Mouse (Mus musculus): ENCODE measurements around the gene Psme1. TPM values are rescaled to one million over a fixed set of nuclear protein-coding genes. Genes with fewer than 3 reads are reported as not detected.

Psme1 gene
- polyA plus RNA-seq, 1 experiment, result not detected

GRCm38 (mm10) chr14:55551794-55552193 is 26.1 kb upstream of the Psme1 start:
- TF ChIP-seq POLR2A (IDR thresholded peaks at IDR 0.05; ENCODE audit: insufficient read depth, low read depth, low read length), result no peak
- no peak for TF ChIP-seq CTCF (IDR thresholded peaks at IDR 0.05; ENCODE audit: insufficient read depth, low read depth, low read length)
- Histone ChIP-seq H3K27ac (ENCODE audit: insufficient read depth, low read depth, low read length) (no peak overlapping the region), H3K4me3 (ENCODE audit: insufficient read depth, low read depth, low read length) (no peak overlapping the region), H3K4me1 (ENCODE audit: control insufficient read depth, insufficient read depth, low read length) (no peaks in the 10 kb centered on the region)
- WGBS, result 92% methylated on average over 8 of the region's 8 CpGs

GRCm38 (mm10) chr14:55554635-55555034 is 23.3 kb upstream of the Psme1 start:
- Histone ChIP-seq H3K27ac (ENCODE audit: insufficient read depth, low read depth, low read length) (peak overlapping the region; percentile 33; the same call in 1 of the 2 replicates), H3K4me1 (ENCODE audit: control insufficient read depth, insufficient read depth, low read length) (no peaks in the 10 kb centered on the region), H3K4me3 (ENCODE audit: insufficient read depth, low read depth, low read length) (no peak overlapping the region)
- TF ChIP-seq CTCF (IDR thresholded peaks at IDR 0.05; ENCODE audit: insufficient read depth, low read depth, low read length), result no peak
- no peak for TF ChIP-seq POLR2A (IDR thresholded peaks at IDR 0.05; ENCODE audit: insufficient read depth, low read depth, low read length)

- no peaks in the 10 kb centered on the region for H3K4me1 ChIP-seq (ENCODE audit: control insufficient read depth, insufficient read depth, low read length)
- H3K4me3 ChIP-seq (ENCODE audit: insufficient read depth, low read depth, low read length), result no peak overlapping the region
- 76% methylated on average over 3 of the region's 3 CpGs for WGBS
- no peak overlapping the region for H3K27ac ChIP-seq (ENCODE audit: insufficient read depth, low read depth, low read length)
- no peak for TF ChIP-seq CTCF (IDR thresholded peaks at IDR 0.05; ENCODE audit: insufficient read depth, low read depth, low read length)
- TF ChIP-seq POLR2A (IDR thresholded peaks at IDR 0.05; ENCODE audit: insufficient read depth, low read depth, low read length), result no peak
Observed at GRCm38 (mm10) chr14:55555788-55556187, 22.1 kb upstream of the Psme1 start.

GRCm38 (mm10) chr14:55557003-55557402 is 20.9 kb upstream of the Psme1 start:
- no peak overlapping the region for H3K27ac ChIP-seq (ENCODE audit: insufficient read depth, low read depth, low read length)
- H3K4me1 ChIP-seq (ENCODE audit: control insufficient read depth, insufficient read depth, low read length), result peaks cover 7% of the 10 kb centered on the region
- no peak overlapping the region for H3K4me3 ChIP-seq (ENCODE audit: insufficient read depth, low read depth, low read length)
- TF ChIP-seq CTCF (IDR thresholded peaks at IDR 0.05; ENCODE audit: insufficient read depth, low read depth, low read length) (peak; percentile 45; the same call in 1 of the 2 replicates), POLR2A (IDR thresholded peaks at IDR 0.05; ENCODE audit: insufficient read depth, low read depth, low read length) (no peak)
- WGBS, result 26% methylated on average over 5 of the region's 5 CpGs

- WGBS, result 93% methylated on average over 3 of the region's 3 CpGs
- H3K27ac ChIP-seq (ENCODE audit: insufficient read depth, low read depth, low read length), result no peak overlapping the region
- TF ChIP-seq CTCF (IDR thresholded peaks at IDR 0.05; ENCODE audit: insufficient read depth, low read depth, low read length) (no peak), POLR2A (IDR thresholded peaks at IDR 0.05; ENCODE audit: insufficient read depth, low read depth, low read length) (no peak)
Observed at GRCm38 (mm10) chr14:55557587-55557986, 20.3 kb upstream of the Psme1 start.

GRCm38 (mm10) chr14:55558740-55559448 is 19.0 kb upstream of the Psme1 start:
- H3K27ac ChIP-seq (ENCODE audit: insufficient read depth, low read depth, low read length), result no peak overlapping the region
- TF ChIP-seq POLR2A (IDR thresholded peaks at IDR 0.05; ENCODE audit: insufficient read depth, low read depth, low read length) (no peak), CTCF (IDR thresholded peaks at IDR 0.05; ENCODE audit: insufficient read depth, low read depth, low read length) (no peak)
- WGBS, result 47% methylated on average over 6 of the region's 6 CpGs
- peaks cover 8% of the 10 kb centered on the region for H3K4me1 ChIP-seq (ENCODE audit: control insufficient read depth, insufficient read depth, low read length)
- H3K4me3 ChIP-seq (ENCODE audit: insufficient read depth, low read depth, low read length), result no peak overlapping the region

More at GRCm38 (mm10) chr14:55557587-55557986, 20.3 kb upstream of the Psme1 start:
- H3K4me1 ChIP-seq (ENCODE audit: control insufficient read depth, insufficient read depth, low read length), result peaks cover 8% of the 10 kb centered on the region
- no peak overlapping the region for H3K4me3 ChIP-seq (ENCODE audit: insufficient read depth, low read depth, low read length)

GRCm38 (mm10) chr14:55559799-55560201 is 18.1 kb upstream of the Psme1 start, which contains the start of gene Dcaf11:
Gene Dcaf11 (plus strand): TSS chr14:55560006.
- WGBS, result under 1% methylated on average over 27 of the region's 27 CpGs
- Histone ChIP-seq H3K27ac (ENCODE audit: insufficient read depth, low read depth, low read length) (peak within 1 kb of the TSS; percentile 99), H3K4me3 (ENCODE audit: insufficient read depth, low read depth, low read length) (peak within 1 kb of the TSS; percentile 76), H3K4me1 (ENCODE audit: control insufficient read depth, insufficient read depth, low read length) (peaks cover 8% of the 10 kb centered on the region)
- TF ChIP-seq POLR2A (IDR thresholded peaks at IDR 0.05; ENCODE audit: insufficient read depth, low read depth, low read length), result no peak; the same call in 1 of the 2 replicates
- no peak for TF ChIP-seq CTCF (IDR thresholded peaks at IDR 0.05; ENCODE audit: insufficient read depth, low read depth, low read length)

- TF ChIP-seq POLR2A (IDR thresholded peaks at IDR 0.05; ENCODE audit: insufficient read depth, low read depth, low read length), result peak; percentile 46; the same call in 1 of the 2 replicates
- no peak for TF ChIP-seq CTCF (IDR thresholded peaks at IDR 0.05; ENCODE audit: insufficient read depth, low read depth, low read length)
Observed at GRCm38 (mm10) chr14:55560202-55561073, 17.5 kb upstream of the Psme1 start, which contains the start of gene A730061H03Rik. Gene A730061H03Rik (minus strand): TSS chr14:55560406.

GRCm38 (mm10) chr14:55561860-55562259 is 16.1 kb upstream of the Psme1 start:
- no peak overlapping the region for H3K27ac ChIP-seq (ENCODE audit: insufficient read depth, low read depth, low read length)
- WGBS, result 85% methylated on average over 10 of the region's 10 CpGs
- peaks cover 8% of the 10 kb centered on the region for H3K4me1 ChIP-seq (ENCODE audit: control insufficient read depth, insufficient read depth, low read length)
- no peak for TF ChIP-seq CTCF (IDR thresholded peaks at IDR 0.05; ENCODE audit: insufficient read depth, low read depth, low read length)
- TF ChIP-seq POLR2A (IDR thresholded peaks at IDR 0.05; ENCODE audit: insufficient read depth, low read depth, low read length), result no peak
- no peak overlapping the region for H3K4me3 ChIP-seq (ENCODE audit: insufficient read depth, low read depth, low read length)

More at GRCm38 (mm10) chr14:55560202-55561073, 17.5 kb upstream of the Psme1 start, which contains the start of gene A730061H03Rik:
- WGBS, result under 1% methylated on average over 51 of the region's 51 CpGs
- Histone ChIP-seq H3K4me1 (ENCODE audit: control insufficient read depth, insufficient read depth, low read length) (peaks cover 8% of the 10 kb centered on the region), H3K4me3 (ENCODE audit: insufficient read depth, low read depth, low read length) (peak within 1 kb of the TSS; percentile 76), H3K27ac (ENCODE audit: insufficient read depth, low read depth, low read length) (peak within 1 kb of the TSS; percentile 99)
